ENCODE assay signal across 9 mouse cellular contexts in the genomic region with DNA sequence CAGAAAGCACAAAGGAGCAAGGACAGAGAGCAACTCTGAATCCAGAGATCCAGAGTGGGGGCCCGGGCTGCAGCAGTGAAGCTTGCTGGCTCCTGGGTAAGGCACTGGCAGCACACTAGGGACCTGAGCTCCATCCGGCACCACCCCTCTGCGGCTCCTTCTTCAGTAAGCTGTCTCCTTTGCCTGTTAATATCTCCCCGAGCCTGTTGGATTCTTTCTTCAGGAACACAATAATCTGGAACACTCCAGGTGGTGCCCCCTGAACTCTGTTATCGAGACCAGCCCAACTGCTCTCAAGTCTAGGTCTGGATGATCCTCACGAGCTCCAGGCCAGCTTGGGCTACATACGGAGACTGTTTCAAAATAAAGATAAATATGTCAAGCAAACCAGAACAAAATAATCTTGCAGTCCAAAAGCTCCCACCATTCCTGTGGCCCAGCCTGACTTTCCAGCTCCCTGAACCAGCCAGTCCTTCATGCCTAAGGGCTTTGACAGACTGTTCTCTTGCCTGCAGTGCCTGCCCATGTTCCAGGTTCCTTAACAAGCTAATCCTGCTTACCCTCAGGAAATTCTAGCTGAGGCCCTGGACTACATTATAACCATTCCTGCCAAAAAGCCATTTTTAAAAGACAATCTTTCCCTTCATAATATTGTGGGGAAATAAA. TPM values are rescaled to one million over a fixed set of nuclear protein-coding genes. Genes with fewer than 3 reads are reported as not detected.
DNase-seq lines count a peak whose midpoint lies in the region; ATAC-seq lines count a peak whose summit lies in the region.
"Had no signal": no experiment of that assay in that cellular context is flagged by ENCODE, and none has a peak within 500 bp of the region (broad histone marks: within the 10 kb centered on the region; RNA-seq: fewer than 3 reads in every experiment).

No protein-coding gene starts in this region.

- no peak overlapping the region for H3K4me3 ChIP-seq in forebrain, embryonic 15.5 days
- no peak overlapping the region for H3K4me3 ChIP-seq in hindbrain, embryonic 16.5 days (ENCODE audit: low read length)
- H3K4me3 ChIP-seq: megakaryocyte, embryonic 14.5 days had no signal

- H3K27me3 ChIP-seq in forebrain, embryonic 15.5 days = no peaks in the 10 kb centered on the region
- no peaks in the 10 kb centered on the region for H3K27me3 ChIP-seq in hindbrain, embryonic 16.5 days (replicated peaks; ENCODE audit: control insufficient read depth, insufficient read depth, low read length)
- H3K27me3 ChIP-seq: megakaryocyte, embryonic 14.5 days had no signal

- peaks cover 18% of the 10 kb centered on the region for H3K4me1 ChIP-seq in forebrain, embryonic 15.5 days
- peaks cover 15% of the 10 kb centered on the region for H3K4me1 ChIP-seq in hindbrain, embryonic 16.5 days (ENCODE audit: control insufficient read depth, insufficient read depth, low read depth, low read length)

- 0 out of 2 replicates have a peak overlapping the region, but pooled peaks have one; percentile 1 for H3K4me2 ChIP-seq in forebrain, embryonic 15.5 days (replicated peaks)
- peak overlapping the region; percentile 16; the same call in 1 of the 2 replicates for H3K4me2 ChIP-seq in hindbrain, embryonic 16.5 days (ENCODE audit: low read length)

- no peaks in the 10 kb centered on the region for H3K9me3 ChIP-seq in forebrain, embryonic 15.5 days
- no peaks in the 10 kb centered on the region for H3K9me3 ChIP-seq in hindbrain, embryonic 16.5 days (ENCODE audit: control insufficient read depth, low read length)
- H3K9me3 ChIP-seq: megakaryocyte, embryonic 14.5 days had no signal

- 0 out of 2 replicates have a peak, but pooled peaks have one; percentile 60 for ATAC-seq in forebrain, embryonic 15.5 days (replicated peaks)
- ATAC-seq in hindbrain, embryonic 16.5 days = peak; percentile 77
- ATAC-seq in erythroblast, adult 5-6 weeks (replicated peaks; ENCODE audit: low FRiP score, poor library complexity, severe bottlenecking) = no peak

- peak overlapping the region; percentile 47 for H3K27ac ChIP-seq in forebrain, embryonic 15.5 days (replicated peaks)
- peak overlapping the region; percentile 70 for H3K27ac ChIP-seq in hindbrain, embryonic 16.5 days (ENCODE audit: low read depth, low read length)

- peak overlapping the region; percentile 29; the same call in 1 of the 2 replicates for H3K9ac ChIP-seq in forebrain, embryonic 15.5 days (replicated peaks)
- H3K9ac ChIP-seq in hindbrain, embryonic 16.5 days (ENCODE audit: low read depth, low read length) = no peak overlapping the region; the same call in 1 of the 2 replicates

- 26% methylated on average over 7 of the region's 7 CpGs for WGBS in forebrain, embryonic 15.5 days
- 39% methylated on average over 7 of the region's 7 CpGs for WGBS in hindbrain, embryonic 16.5 days

- no peaks in the 10 kb centered on the region for H3K36me3 ChIP-seq in forebrain, embryonic 15.5 days
- H3K36me3 ChIP-seq in hindbrain, embryonic 16.5 days (ENCODE audit: control insufficient read depth, insufficient read depth, low read length) = no peaks in the 10 kb centered on the region

- DNase-seq in adrenal gland, postnatal 10 days = peak; percentile 40
- DNase-seq in adrenal gland, adult 18-20 months (ENCODE audit: low spot score in 2 of 2) = no peak
- peak; percentile 12 for DNase-seq in 3T3-L1 (ENCODE audit: low read depth, low spot score)
- DNase-seq in testis, postnatal 14 days (ENCODE audit: low spot score) = peak; percentile 68
- no peak for DNase-seq in layer of hippocampus, postnatal 25 days (ENCODE audit: extremely low spot score in 1 of 2, low spot score in 1 of 2)

RNA-seq across cellular contexts. Expression of a gene that starts 28.2 kb away (rescaled TPM):
- 100 to 1,000 TPM; 149 to 153 TPM for total RNA-seq in adrenal gland, postnatal 10 days (2021)
- 100 to 1,000 TPM; 105 to 119 TPM for total RNA-seq in adrenal gland, adult 18-20 months (2021)
- polyA plus RNA-seq in forebrain, embryonic 15.5 days (2015; fragmentation: Nextera tagmentation; extraction: Ambion mirVana) = 76.7 and 78.5 TPM in 2 replicates
- 72.2 and 75.8 TPM in 2 replicates for polyA plus RNA-seq in hindbrain, embryonic 16.5 days (2015; fragmentation: Nextera tagmentation; extraction: Ambion mirVana)
- total RNA-seq in layer of hippocampus, postnatal 25 days (2021) = 10 to 100 TPM; 50.0 to 50.7 TPM
- total RNA-seq in erythroblast, adult 5-6 weeks (2015; ENCODE audit: low replicate concordance) = 54.8 and 76.5 TPM in 2 replicates
- total RNA-seq in erythroblast, adult 5-6 weeks (2017; ENCODE audit: low replicate concordance) = 33.3 and 46.8 TPM in 2 replicates

Comparison
In these comparisons a context has a peak if more than half of its experiments do, and no peak if none do; other contexts are left out.
1. DNase-seq: peak in adrenal gland, postnatal 10 days (single experiment), 3T3-L1 (single experiment) and testis, postnatal 14 days (single experiment); none in adrenal gland, adult 18-20 months (0 of 2) and layer of hippocampus, postnatal 25 days (0 of 2).